Mouse (Mus musculus) MEL (cell line): ENCODE measurements at regions not wholly inside any gene's neighbourhood (a gene's known extent, or its start where the extent isn't known, plus 50 kb on each side); places are given as distances from the start of the nearest gene placed in this dataset.

Experiments
- DNase-seq: peaks from one replicate; pipeline ENCODE4 v3.0.0; 2011; ENCODE audit warnings: low read depth, low spot score
- H3K27ac ChIP-seq: 2 replicates; pipeline ENCODE4 v1.5.1; 2012; ENCODE audit warnings: low read depth, mild to moderate bottlenecking, control low read depth, low read length, moderate library complexity; ENCODE audit not compliant: control insufficient read depth
- H3K27me3 ChIP-seq, 2 experiments: fragments of 150-350 bp in 1 of 2; sonication (generic) in 1 of 2; 2 replicates each; pipeline ENCODE4 v1.6.1; 2012; ENCODE audit warnings: low read length in 2 of 2, mild to moderate bottlenecking in 2 of 2, improper control_type of control experiment in 1 of 2, moderate library complexity in 1 of 2; ENCODE audit not compliant: insufficient read depth in 2 of 2, control insufficient read depth in 1 of 2
- H3K36me3 ChIP-seq, 2 experiments: 2 replicates each; pipeline ENCODE4 v1.6.1; 2012 to 2014; ENCODE audit warnings: low read length in 2 of 2, improper control_type of control experiment in 1 of 2, inconsistent platforms in 1 of 2, mild to moderate bottlenecking in 1 of 2; ENCODE audit not compliant: insufficient read depth in 2 of 2, control insufficient read depth in 1 of 2
- H3K4me1 ChIP-seq, 2 experiments: fragments of 150-350 bp in 1 of 2; sonication (generic) in 1 of 2; 2 replicates each; pipeline ENCODE4 v1.6.1; 2012; ENCODE audit warnings: low read length in 2 of 2, improper control_type of control experiment in 1 of 2, mild to moderate bottlenecking in 1 of 2; ENCODE audit not compliant: insufficient read depth in 2 of 2, control insufficient read depth in 1 of 2
- H3K4me3 ChIP-seq, 2 experiments: fragments of 150-350 bp in 1 of 2; sonication (generic) in 1 of 2; 2 replicates each; pipeline ENCODE4 v1.5.1; 2012; ENCODE audit warnings: low read depth in 2 of 2, low read length in 2 of 2, mild to moderate bottlenecking in 2 of 2, moderate library complexity in 2 of 2, control low read depth in 1 of 2, improper control_type of control experiment in 1 of 2; ENCODE audit not compliant: control insufficient read depth in 1 of 2, insufficient read depth in 1 of 2
- H3K79me2 ChIP-seq: 2 replicates; pipeline ENCODE4 v1.6.1; 2012; ENCODE audit warnings: mild to moderate bottlenecking, low read length, moderate library complexity; ENCODE audit not compliant: control insufficient read depth, poor library complexity, insufficient read depth
- H3K9ac ChIP-seq: 2 replicates; pipeline ENCODE4 v1.6.1; 2012; ENCODE audit warnings: low read depth, mild to moderate bottlenecking, control low read depth, low read length, moderate library complexity; ENCODE audit not compliant: control insufficient read depth, poor library complexity, severe bottlenecking
- H3K9me3 ChIP-seq: fragments of 150-350 bp; sonication (generic); replicated peaks from 2 replicates; pipeline ENCODE4 v1.6.1; 2012; ENCODE audit warnings: mild to moderate bottlenecking, low read length, improper control_type of control experiment, moderate library complexity; ENCODE audit not compliant: insufficient read depth
- BHLHE40 ChIP-seq: IDR thresholded peaks from 2 replicates; pipeline ENCODE4 v1.6.1; 2012; ENCODE audit warnings: low read depth, mild to moderate bottlenecking, inconsistent platforms, low read length, improper control_type of control experiment, borderline replicate concordance
- CHD1 ChIP-seq: IDR thresholded peaks from 2 replicates; pipeline ENCODE4 v1.6.1; 2012; ENCODE audit warnings: low read depth, mild to moderate bottlenecking, inconsistent platforms, low read length, improper control_type of control experiment
- ELF1 ChIP-seq: IDR thresholded peaks from 2 replicates; pipeline ENCODE4 v1.6.1; 2014; ENCODE audit warnings: low read depth, mild to moderate bottlenecking, inconsistent platforms, low read length, improper control_type of control experiment, moderate library complexity
- ETS1 ChIP-seq: IDR thresholded peaks from 2 replicates; pipeline ENCODE4 v1.6.1; 2012; ENCODE audit warnings: low read depth, mild to moderate bottlenecking, inconsistent platforms, low read length, improper control_type of control experiment, moderate library complexity
- JUND ChIP-seq: IDR thresholded peaks from 2 replicates; pipeline ENCODE4 v1.6.1; 2011; ENCODE audit warnings: low read depth, mild to moderate bottlenecking, improper control_type of control experiment, low read length
- KAT2A ChIP-seq: conservative IDR thresholded peaks from 2 replicates; pipeline ENCODE4 v1.6.1; 2012; ENCODE audit warnings: low read depth, low read length, improper control_type of control experiment, inconsistent platforms
- MAZ ChIP-seq: IDR thresholded peaks from 2 replicates; pipeline ENCODE4 v1.6.1; 2012; ENCODE audit warnings: low read depth, mild to moderate bottlenecking, inconsistent platforms, low read length, improper control_type of control experiment
- MEF2A ChIP-seq: IDR thresholded peaks from 2 replicates; pipeline ENCODE4 v1.6.1; 2014; ENCODE audit warnings: low read depth, mild to moderate bottlenecking, inconsistent platforms, low read length, improper control_type of control experiment; ENCODE audit not compliant: poor library complexity, insufficient replicate concordance, severe bottlenecking; ENCODE audit errors: extremely low read depth
- MXI1 ChIP-seq: IDR thresholded peaks from 2 replicates; pipeline ENCODE4 v1.6.1; 2011; ENCODE audit warnings: mild to moderate bottlenecking, low read depth, low read length, improper control_type of control experiment
- MYB ChIP-seq: IDR thresholded peaks from 2 replicates; pipeline ENCODE4 v1.6.1; 2011; ENCODE audit warnings: mild to moderate bottlenecking, low read depth, low read length, improper control_type of control experiment
- MYC ChIP-seq: IDR thresholded peaks from 2 replicates; pipeline ENCODE4 v1.6.1; 2011; ENCODE audit warnings: low read depth, mild to moderate bottlenecking, low read length, improper control_type of control experiment, moderate library complexity
- NELFE ChIP-seq: IDR thresholded peaks from 2 replicates; pipeline ENCODE4 v1.6.1; 2011; ENCODE audit warnings: low read depth, low read length, improper control_type of control experiment
- NRF1 ChIP-seq: IDR thresholded peaks from 2 replicates; pipeline ENCODE4 v1.6.1; 2014; ENCODE audit warnings: low read depth, mild to moderate bottlenecking, inconsistent platforms, low read length, improper control_type of control experiment, moderate library complexity; ENCODE audit not compliant: poor library complexity, insufficient read depth, severe bottlenecking
- POLR2AphosphoS2 ChIP-seq: IDR thresholded peaks from 2 replicates; pipeline ENCODE4 v1.6.1; 2011; ENCODE audit warnings: low read length, improper control_type of control experiment
- POLR2AphosphoS5 ChIP-seq: IDR thresholded peaks from 2 replicates; pipeline ENCODE4 v1.6.1; 2012; ENCODE audit warnings: low read depth, borderline replicate concordance, mild to moderate bottlenecking, inconsistent platforms, low read length, moderate library complexity, mixed read lengths
- RCOR1 ChIP-seq: IDR thresholded peaks from 2 replicates; pipeline ENCODE4 v1.6.1; 2012; ENCODE audit warnings: low read depth, mild to moderate bottlenecking, inconsistent platforms, low read length, improper control_type of control experiment
- SIN3A ChIP-seq: IDR thresholded peaks from 2 replicates; pipeline ENCODE4 v1.6.1; 2012; ENCODE audit warnings: low read length, improper control_type of control experiment, inconsistent platforms
- TAL1 ChIP-seq: IDR thresholded peaks from 2 replicates; pipeline ENCODE4 v1.6.1; 2012; ENCODE audit warnings: mild to moderate bottlenecking, inconsistent platforms, low read length, moderate library complexity, mixed read lengths
- TCF12 ChIP-seq: IDR thresholded peaks from 2 replicates; pipeline ENCODE4 v1.6.1; 2014; ENCODE audit warnings: low read depth, mild to moderate bottlenecking, inconsistent platforms, low read length, improper control_type of control experiment, moderate library complexity
- USF1 ChIP-seq: IDR thresholded peaks from 2 replicates; pipeline ENCODE4 v1.6.1; 2014; ENCODE audit warnings: low read depth, mild to moderate bottlenecking, inconsistent platforms, low read length, improper control_type of control experiment, moderate library complexity
- ZC3H11A ChIP-seq: IDR thresholded peaks from 2 replicates; pipeline ENCODE4 v1.6.1; 2012; ENCODE audit warnings: low read depth, mild to moderate bottlenecking, inconsistent platforms, low read length, improper control_type of control experiment
- ZKSCAN1 ChIP-seq: IDR thresholded peaks from 2 replicates; pipeline ENCODE4 v1.6.1; 2012; ENCODE audit warnings: low read depth, mild to moderate bottlenecking, inconsistent platforms, low read length, improper control_type of control experiment, moderate library complexity
- ZMIZ1 ChIP-seq: IDR thresholded peaks from 2 replicates; pipeline ENCODE4 v1.6.1; 2012; ENCODE audit warnings: low read depth, mild to moderate bottlenecking, inconsistent platforms, low read length, improper control_type of control experiment, moderate library complexity
- ZNF384 ChIP-seq: IDR thresholded peaks from 2 replicates; pipeline ENCODE4 v1.6.1; 2012; ENCODE audit warnings: low read depth, mild to moderate bottlenecking, inconsistent platforms, low read length, improper control_type of control experiment

DNA sequence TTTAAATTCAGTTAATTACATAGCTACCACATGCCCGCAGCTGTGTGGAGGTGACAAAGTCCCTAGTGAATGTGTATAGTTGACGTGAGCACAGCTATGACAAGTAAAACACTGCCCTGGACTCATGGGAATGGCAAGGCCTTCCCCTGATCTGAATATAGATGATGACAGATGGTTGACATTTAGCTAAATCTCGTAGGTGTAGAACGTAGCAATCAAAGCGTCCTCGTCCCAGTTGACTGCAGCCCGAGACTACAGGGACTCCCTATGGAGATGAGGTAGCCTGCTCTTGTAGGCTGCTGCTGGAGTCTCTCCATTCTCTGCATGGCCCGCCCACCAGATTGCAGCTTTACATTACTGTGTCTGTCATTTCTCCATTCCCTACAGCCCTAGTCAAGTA, 107.0 kb upstream of the Slc1a3 start:
- no peak overlapping the region for H3K27ac ChIP-seq
- H3K9me3 ChIP-seq: no peaks in the 10 kb centered on the region
- H3K79me2 ChIP-seq: no peaks in the 10 kb centered on the region
- TF ChIP-seq NRF1: no peak
- TF ChIP-seq KAT2A: no peak
- no peak for TF ChIP-seq MYB
- TF ChIP-seq JUND: no peak
- TF ChIP-seq TAL1: no peak
- no peak for TF ChIP-seq RCOR1
- no peak for TF ChIP-seq ELF1
- TF ChIP-seq ETS1: no peak
- no peak for TF ChIP-seq MXI1
- no peak for TF ChIP-seq MAZ
- no peak for TF ChIP-seq BHLHE40
- TF ChIP-seq NELFE: no peak
- TF ChIP-seq CHD1: no peak
- TF ChIP-seq POLR2AphosphoS2: no peak
- TF ChIP-seq ZNF384: no peak
- TF ChIP-seq ZC3H11A: no peak
- no peak for TF ChIP-seq MEF2A
- TF ChIP-seq USF1: no peak
- no peak for TF ChIP-seq ZKSCAN1
- DNase-seq: no peak
- H3K4me1 ChIP-seq: no peaks in the 10 kb centered on the region
- no peak overlapping the region for H3K4me3 ChIP-seq
- no peaks in the 10 kb centered on the region for H3K36me3 ChIP-seq
- H3K9ac ChIP-seq: no peak overlapping the region
- no peaks in the 10 kb centered on the region; a peak in 1 of 4 replicates for H3K27me3 ChIP-seq

DNA sequence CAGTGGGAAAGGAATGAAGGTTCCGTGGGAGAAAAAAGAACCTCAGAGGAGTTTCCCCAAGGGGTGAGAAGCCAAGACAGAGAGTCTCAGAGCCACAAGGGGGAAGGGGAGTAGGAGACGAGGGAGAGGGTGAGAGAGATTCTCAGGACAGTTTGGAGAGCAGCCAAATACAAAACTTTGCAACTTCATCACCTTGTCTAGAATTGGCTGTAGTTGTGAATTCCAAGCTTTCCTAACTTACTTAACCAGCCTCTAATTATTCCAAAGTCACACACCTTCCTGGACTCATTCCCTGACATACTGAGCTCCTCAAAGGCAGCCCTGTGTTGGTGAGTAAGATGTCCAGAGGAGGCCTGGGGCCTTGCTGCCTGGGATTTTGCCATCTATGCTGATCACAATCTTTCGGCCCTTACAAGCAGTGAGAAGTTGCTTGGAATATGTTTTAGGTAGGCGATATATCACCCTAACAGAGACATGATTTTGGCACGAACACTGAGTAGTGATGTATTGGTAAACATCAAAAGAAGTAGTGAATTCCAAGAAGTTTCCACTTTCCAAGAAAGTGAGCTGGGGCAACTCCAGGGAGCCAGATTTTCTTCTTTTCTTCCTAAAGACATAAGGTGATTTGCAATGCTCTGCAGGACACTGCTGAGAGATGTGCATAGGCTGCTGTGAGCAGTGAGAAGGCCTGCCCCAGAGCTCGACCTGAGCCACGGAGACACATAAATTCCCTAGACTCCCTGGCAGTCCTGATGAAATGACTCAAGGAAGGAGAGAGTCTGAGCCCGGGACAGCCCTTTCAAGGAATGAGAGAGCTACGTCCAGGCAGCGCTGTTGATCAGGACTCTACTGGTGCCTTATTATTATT, 106.2 kb upstream of the Slc1a3 start:
- DNase-seq: no peak
- Histone ChIP-seq H3K79me2 (no peaks in the 10 kb centered on the region), H3K4me1 (no peaks in the 10 kb centered on the region)
- TF ChIP-seq KAT2A (no peak), NELFE (no peak), TCF12 (no peak), NRF1 (no peak), POLR2AphosphoS5 (no peak), MYC (no peak), MXI1 (no peak), SIN3A (no peak), ZMIZ1 (no peak)
- TF ChIP-seq, all 39 proteins: peak for 0
- no peaks in the 10 kb centered on the region for H3K36me3 ChIP-seq
- H3K27ac ChIP-seq: no peak overlapping the region
- no peak overlapping the region for H3K9ac ChIP-seq
- no peak overlapping the region for H3K4me3 ChIP-seq
- H3K9me3 ChIP-seq: no peaks in the 10 kb centered on the region
- no peaks in the 10 kb centered on the region; a peak in 1 of 4 replicates for H3K27me3 ChIP-seq
